Mouse (Mus musculus) spleen, postnatal 36 days (tissue): ENCODE measurements around the gene Gm10065.

Source experiments
- DNase-seq, 2 experiments: peaks; one replicate each; pipeline ENCODE4 v3.0.0; 2022; ENCODE audit warnings: low spot score in 2 of 2, mixed read lengths in 1 of 2

Gene Gm10065

DNA sequence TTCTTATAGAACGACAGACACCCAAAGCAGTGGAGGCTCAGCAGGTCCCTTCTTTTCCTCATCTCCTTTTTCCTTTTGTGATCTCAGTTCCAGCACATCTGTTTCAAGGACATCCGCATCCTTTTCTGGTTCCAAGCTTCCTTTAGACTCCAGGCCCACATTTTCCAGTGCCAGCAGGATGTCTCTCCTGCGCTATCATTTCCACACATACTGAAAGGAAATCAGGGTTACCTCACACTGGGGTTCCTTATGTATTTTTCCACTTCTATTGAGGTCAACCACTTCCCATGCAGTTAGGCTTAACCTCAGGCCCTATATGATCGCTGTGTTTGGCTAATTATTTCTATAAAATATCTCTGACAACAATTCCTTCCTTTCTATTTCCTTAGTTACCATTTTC is 43.8 kb downstream of the Gm10065 start:
- no peak for DNase-seq
